Mouse (Mus musculus) bone marrow macrophage, adult 2 months (primary cell): ENCODE results near the gene Dtx1. TPM values are rescaled to one million over a fixed set of nuclear protein-coding genes. Genes with fewer than 3 reads are reported as not detected.

Experiments
- H3K27ac ChIP-seq: 2 replicates; pipeline ENCODE4 v1.5.1; 2012; ENCODE audit warnings: low read depth, low read length; ENCODE audit not compliant: insufficient read depth
- H3K4me1 ChIP-seq: 2 replicates; pipeline ENCODE4 v1.6.1; 2012; ENCODE audit warnings: low read length; ENCODE audit not compliant: control insufficient read depth, insufficient read depth
- H3K4me3 ChIP-seq: 2 replicates; pipeline ENCODE4 v1.5.1; 2012; ENCODE audit warnings: mild to moderate bottlenecking, low read length, moderate library complexity; ENCODE audit not compliant: insufficient read depth
- CTCF ChIP-seq: IDR thresholded peaks from 2 replicates; pipeline ENCODE4 v1.5.1; 2012; ENCODE audit warnings: low read depth, mild to moderate bottlenecking, low read length, moderate library complexity
- POLR2A ChIP-seq: IDR thresholded peaks from 2 replicates; pipeline ENCODE4 v1.6.1; 2012; ENCODE audit warnings: mild to moderate bottlenecking, low read depth, low read length, borderline replicate concordance
- polyA plus RNA-seq: library from polyadenylated mRNA; stranded (reverse); fragments of >200 nt; gene quantifications from 2 replicates; pipeline ENCODE4 v1.2.4, GENCODE M21; 2012; ENCODE audit not compliant: missing spikeins, insufficient read depth, insufficient read length

Dtx1 gene
- polyA plus RNA-seq, 1 experiment, result not detected

DNA sequence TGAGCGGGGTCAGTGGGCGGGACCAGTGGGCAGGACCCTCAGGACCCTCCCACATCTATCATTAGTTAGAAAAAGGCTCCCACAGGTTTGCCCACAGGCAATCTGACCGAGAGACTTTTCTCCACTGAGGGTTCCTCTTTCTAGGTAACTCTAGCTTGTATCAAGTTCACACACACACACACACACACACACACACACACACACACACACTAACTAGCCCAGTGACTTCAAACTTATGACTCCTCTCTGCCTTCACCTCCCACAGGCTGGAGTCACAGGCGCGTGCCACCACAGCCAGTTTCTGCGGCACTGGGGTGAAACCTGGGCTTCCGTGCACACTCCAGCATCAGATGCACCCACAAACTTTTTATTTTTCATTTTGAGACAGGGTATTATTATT lies 43.0 kb downstream of the Dtx1 start:
- no peak overlapping the region for H3K27ac ChIP-seq
- TF ChIP-seq POLR2A (no peak), CTCF (no peak)
- H3K4me3 ChIP-seq, result no peak overlapping the region
- no peaks in the 10 kb centered on the region for H3K4me1 ChIP-seq

DNA sequence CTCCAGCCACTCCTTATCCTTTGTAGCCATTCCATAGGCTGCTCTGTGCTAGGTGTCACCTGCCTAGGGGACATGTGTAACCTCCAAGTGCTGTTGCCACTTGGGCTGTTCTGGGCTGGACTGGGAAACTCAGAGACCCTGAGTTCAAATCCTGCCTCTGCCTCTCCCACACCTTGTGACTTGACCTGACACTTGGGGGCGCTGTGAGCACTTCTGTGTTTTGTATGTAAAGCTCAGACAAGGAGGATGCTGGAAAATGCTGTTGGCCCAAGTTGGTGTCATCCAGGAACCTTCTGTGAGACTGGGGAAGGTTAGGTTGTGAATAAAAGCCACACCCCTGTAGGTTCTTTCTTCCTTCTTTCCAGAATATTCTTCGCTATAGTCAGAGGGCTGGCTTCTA lies 46.8 kb downstream of the Dtx1 start:
- no peak overlapping the region for H3K27ac ChIP-seq
- TF ChIP-seq POLR2A, result no peak
- no peak for TF ChIP-seq CTCF
- H3K4me3 ChIP-seq, result no peak overlapping the region
- no peaks in the 10 kb centered on the region for H3K4me1 ChIP-seq

DNA sequence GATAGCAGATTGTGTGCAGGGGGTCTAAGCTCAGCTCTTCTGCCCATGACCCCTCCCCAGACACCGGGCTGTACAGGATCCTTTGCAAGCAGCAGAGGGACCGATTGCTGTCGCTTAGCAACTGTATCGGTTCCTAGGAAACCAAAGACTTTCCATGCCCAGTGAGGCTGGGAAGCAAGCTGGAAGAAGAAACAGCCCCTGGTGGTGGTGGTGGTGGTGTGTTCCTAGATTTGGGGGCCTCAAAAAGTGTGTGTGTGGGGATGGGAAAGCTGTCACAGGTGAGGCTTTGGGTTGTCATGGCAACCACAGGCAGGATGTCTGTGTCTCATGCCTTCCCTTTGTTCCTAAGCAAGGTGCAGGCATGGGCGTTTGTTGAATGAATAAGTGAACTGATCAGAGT lies 50.9 kb downstream of the Dtx1 start:
- Histone ChIP-seq H3K4me3 (no peak overlapping the region), H3K4me1 (no peaks in the 10 kb centered on the region), H3K27ac (no peak overlapping the region)
- TF ChIP-seq POLR2A (no peak), CTCF (no peak)

DNA sequence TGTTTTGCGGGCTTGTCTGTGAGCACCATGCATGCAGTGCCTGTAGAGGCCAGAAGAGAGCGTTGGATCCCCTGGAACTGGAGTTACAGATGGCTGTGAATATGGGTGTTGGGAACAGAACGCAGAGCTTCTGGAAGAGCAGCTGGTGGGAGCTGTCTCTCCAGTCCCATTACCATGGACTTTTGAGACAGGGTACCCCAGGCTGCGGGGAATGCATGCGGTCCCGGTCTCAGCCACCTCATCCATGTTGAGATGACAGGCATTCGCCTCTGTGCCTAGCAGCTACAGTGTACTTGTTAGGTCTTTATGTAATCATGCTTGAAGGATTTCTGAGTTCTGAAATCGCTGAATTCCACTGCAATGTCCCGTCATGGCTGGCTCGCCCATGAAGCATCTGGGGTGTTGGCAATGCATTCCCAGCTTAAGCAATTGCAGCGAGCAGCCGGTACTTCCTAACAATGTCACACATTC lies 55.4 kb downstream of the Dtx1 start:
- Histone ChIP-seq H3K4me3 (no peak overlapping the region), H3K4me1 (no peaks in the 10 kb centered on the region), H3K27ac (no peak overlapping the region)
- TF ChIP-seq POLR2A (no peak), CTCF (no peak)

DNA sequence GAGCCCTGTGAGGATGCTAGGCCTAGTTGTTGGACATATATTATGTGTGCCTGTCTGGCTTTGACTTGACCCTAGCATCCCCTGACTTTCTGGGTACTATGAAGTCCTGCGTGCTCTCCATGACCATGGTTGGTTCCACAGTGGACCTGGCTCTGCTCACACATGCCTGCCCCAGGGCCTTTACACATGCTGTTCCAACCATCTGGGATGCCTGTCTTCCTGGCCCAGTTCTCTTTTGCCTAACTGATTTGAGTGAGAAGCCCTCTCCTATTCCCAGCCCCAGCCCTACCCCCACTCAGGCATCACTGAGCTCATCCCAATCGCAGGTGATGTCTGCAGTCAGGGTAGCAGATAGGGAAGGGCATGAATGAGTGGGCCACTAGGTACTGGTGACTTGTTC lies 57.9 kb downstream of the Dtx1 start:
- H3K4me3 ChIP-seq, result no peak overlapping the region
- TF ChIP-seq CTCF, result no peak
- no peak for TF ChIP-seq POLR2A
- no peak overlapping the region for H3K27ac ChIP-seq
- no peaks in the 10 kb centered on the region for H3K4me1 ChIP-seq

- H3K27ac ChIP-seq, result no peak overlapping the region
- H3K4me3 ChIP-seq, result no peak overlapping the region
- TF ChIP-seq POLR2A, result no peak
- TF ChIP-seq CTCF, result no peak
- H3K4me1 ChIP-seq, result peaks cover 3% of the 10 kb centered on the region
Observed at GRCm38 (mm10) chr5:120652915-120653701, 58.6 kb downstream of the Dtx1 start.

DNA sequence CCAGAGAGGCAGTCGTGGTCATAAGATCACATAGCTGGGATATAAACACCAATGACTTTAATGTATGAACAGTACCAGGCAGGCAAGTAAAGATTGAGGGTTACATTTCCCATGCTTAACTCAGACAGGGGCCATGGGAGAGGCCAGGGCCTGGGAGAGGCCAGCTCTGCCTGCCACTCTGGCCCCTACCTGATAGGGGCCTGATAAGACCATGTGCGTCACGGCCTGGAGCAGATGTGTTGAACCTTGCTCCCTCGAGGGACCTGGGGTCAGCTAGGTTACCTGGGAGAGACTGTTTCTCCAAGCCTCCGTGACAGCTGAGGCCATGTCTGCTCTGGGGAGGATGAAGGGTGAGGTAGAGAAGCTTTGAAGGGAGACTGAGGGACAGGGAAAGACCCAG lies 60.5 kb downstream of the Dtx1 start:
- H3K27ac ChIP-seq, result no peak overlapping the region
- TF ChIP-seq POLR2A, result no peak
- H3K4me1 ChIP-seq, result peaks cover 8% of the 10 kb centered on the region
- no peak overlapping the region for H3K4me3 ChIP-seq

DNA sequence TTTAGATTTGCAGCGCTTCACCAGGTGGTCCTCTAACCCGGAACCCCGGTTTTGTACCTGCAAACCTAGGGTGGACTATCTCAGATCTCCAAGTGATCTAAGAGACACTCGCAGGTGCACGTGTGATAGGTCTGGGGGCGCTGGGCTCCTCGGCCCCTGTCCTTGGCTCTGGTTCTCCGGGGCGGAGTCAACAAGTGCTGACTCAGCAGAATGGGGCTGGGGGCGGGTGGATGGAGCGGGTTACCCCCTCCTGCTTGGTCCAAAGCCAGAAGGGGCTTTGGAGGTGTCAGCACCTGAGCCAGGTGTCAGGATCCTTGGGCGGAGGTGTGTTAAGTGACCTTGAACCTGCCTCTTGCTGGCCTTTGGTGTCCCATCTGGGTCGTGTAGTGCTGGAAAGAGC lies 61.8 kb downstream of the Dtx1 start:
- H3K4me3 ChIP-seq, result no peak overlapping the region
- H3K4me1 ChIP-seq, result peaks cover 10% of the 10 kb centered on the region
- TF ChIP-seq POLR2A, result no peak
- no peak for TF ChIP-seq CTCF
- H3K27ac ChIP-seq, result no peak overlapping the region

GRCm38 (mm10) chr5:120649374-120649933 lies 62.3 kb downstream of the Dtx1 start:
- no peak for TF ChIP-seq POLR2A
- TF ChIP-seq CTCF, result no peak
- no peak overlapping the region for H3K27ac ChIP-seq
- H3K4me3 ChIP-seq, result peak overlapping the region; percentile 60
- peaks cover 10% of the 10 kb centered on the region for H3K4me1 ChIP-seq

DNA sequence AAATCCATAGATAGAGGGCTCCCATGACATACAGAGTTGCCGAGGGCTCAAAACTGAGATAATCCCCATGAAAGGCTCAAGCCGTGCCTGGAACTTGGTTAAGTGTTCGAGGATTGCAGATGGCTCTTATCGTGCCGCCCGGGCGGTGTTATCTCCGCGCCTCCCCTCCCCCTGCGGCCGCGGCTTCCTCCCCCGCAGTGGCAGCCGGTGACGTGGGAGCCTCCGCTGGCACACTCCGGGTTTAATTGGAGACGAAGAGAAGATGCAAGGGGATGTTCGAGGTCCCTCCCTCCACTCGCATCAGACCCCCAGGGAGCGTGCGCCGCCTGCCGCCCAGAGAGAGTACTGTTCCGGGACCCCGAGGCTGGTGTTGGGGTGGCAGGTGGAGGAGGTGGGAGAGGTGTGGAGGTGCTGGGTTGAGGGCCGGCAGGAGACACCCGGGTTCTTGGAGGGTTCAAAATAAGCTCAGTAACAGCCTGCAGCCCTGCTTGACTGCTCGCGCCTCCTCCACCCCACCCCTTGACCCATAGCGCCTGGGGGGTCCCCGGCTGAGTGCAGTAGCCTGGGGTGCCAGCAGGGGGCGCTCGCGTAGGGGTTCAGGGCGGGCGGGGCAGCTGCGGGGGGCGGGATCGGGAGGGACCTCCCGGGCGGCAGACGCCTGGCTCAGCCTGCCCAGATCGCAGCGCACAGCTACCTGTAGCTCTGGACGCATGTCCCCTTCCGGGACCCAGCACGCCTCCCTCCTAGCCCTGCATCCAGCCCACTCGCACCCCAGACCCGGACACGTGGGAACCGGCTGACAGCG lies 63.0 kb downstream of the Dtx1 start, which contains the start of gene Rasal1:
Rasal1 (plus strand) TSS at position 244 of the 805 bp plus-strand sequence.
- H3K4me3 ChIP-seq, result peak within 1 kb of the TSS; percentile 60
- TF ChIP-seq CTCF, result peak; percentile 89
- TF ChIP-seq POLR2A, result no peak
- peak within 1 kb of the TSS; percentile 30; the same call in 1 of the 2 replicates for H3K27ac ChIP-seq
- H3K4me1 ChIP-seq, result peaks cover 16% of the 10 kb centered on the region
